Mouse (Mus musculus): ENCODE data around the gene Phf2. TPM values are rescaled to one million over a fixed set of nuclear protein-coding genes. Genes with fewer than 3 reads are reported as not detected.
A peak's percentile ranks its signal among the peaks of the same experiment; 100 is the strongest.

The Phf2 gene
- 4.9 and 5.7 TPM in 2 replicates for polyA plus RNA-seq (2016; fragmentation: Nextera tagmentation; extraction: Ambion mirVana)

DNA sequence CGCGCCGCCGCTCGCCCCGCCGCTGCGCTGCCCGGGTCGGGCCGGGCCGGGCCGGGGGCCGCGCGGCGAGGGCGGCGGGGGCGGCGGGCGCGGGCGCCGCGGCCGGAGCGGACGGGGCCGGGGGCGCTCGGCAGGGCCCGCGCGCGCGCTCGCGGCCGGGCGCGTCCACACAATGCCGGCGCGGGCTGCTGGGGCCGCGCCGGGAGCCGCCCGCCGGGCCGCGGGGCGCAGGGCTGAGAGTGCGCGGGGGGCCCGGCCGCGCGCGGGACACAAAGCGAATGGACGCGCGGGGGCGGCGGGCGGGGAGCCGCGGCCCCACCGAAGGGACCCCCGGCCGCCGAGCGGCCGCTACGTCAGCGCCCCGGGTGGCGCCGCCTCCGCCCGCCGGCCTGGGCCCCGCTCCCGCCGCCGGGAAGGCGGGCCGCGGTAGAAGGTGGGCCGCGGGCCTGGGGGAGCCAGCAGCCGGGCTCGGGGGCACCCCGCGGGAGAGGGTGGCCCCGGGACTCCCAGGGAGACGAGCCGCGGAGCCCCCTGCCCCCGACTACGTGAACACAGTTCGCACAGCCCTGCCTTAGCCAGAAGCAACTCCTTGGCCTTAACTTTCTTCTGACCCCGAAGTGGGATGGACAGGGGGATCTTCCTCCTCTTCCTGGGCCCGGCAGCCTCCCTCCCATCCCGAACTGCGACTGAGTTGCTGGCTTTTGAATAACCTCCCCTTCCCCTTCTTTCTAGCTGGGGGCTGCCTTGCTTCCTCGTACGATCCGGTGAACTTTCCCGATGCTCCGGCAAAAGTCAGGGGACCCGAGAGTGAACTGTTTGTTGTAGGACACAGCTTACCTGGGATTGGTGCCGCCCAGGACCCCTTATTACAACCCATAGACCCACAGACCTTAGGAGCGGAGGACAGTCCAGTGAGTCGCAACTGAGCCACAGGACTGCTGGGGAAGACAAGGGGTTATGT is at the start of gene Phf2:
Gene Phf2, minus strand, starts transcription at position 349 of the 961 bp plus-strand sequence.
- Histone ChIP-seq H3K4me1 (replicated peaks) (peaks cover 59% of the 10 kb centered on the region), H3K9me3 (replicated peaks) (no peaks in the 10 kb centered on the region), H3K27me3 (replicated peaks) (no peaks in the 10 kb centered on the region), H3K4me3 (peak within 1 kb of the TSS; percentile 100), H3K9ac (peak within 1 kb of the TSS; percentile 100), H3K36me3 (no peaks in the 10 kb centered on the region), H3K27ac (ENCODE audit: poor library complexity, severe bottlenecking) (peak within 1 kb of the TSS; percentile 87), H3K4me2 (peak within 1 kb of the TSS; percentile 84)
- ATAC-seq (ENCODE audit: insufficient number of reproducible peaks, low FRiP score) = peak; percentile 54
- WGBS = 19% methylated on average over 94 of the region's 117 CpGs

- Histone ChIP-seq H3K4me1 (replicated peaks) (peaks cover 37% of the 10 kb centered on the region), H3K27me3 (replicated peaks) (no peaks in the 10 kb centered on the region), H3K36me3 (peaks cover 65% of the 10 kb centered on the region), H3K27ac (ENCODE audit: poor library complexity, severe bottlenecking) (no peak overlapping the region), H3K9me3 (replicated peaks) (no peaks in the 10 kb centered on the region), H3K4me3 (no peak overlapping the region), H3K9ac (no peak overlapping the region), H3K4me2 (no peak overlapping the region)
- WGBS = 75% methylated on average over 7 of the region's 7 CpGs
- no peak for ATAC-seq (ENCODE audit: insufficient number of reproducible peaks, low FRiP score)
These were observed 49.0 kb upstream of the Phf2 start for GRCm38 (mm10) chr13:48919756-48920415.

GRCm38 (mm10) chr13:48917113-48917599 is 46.2 kb upstream of the Phf2 start:
- Histone ChIP-seq H3K36me3 (peaks cover 74% of the 10 kb centered on the region), H3K9ac (no peak overlapping the region), H3K9me3 (replicated peaks) (no peaks in the 10 kb centered on the region), H3K4me1 (replicated peaks) (peaks cover 26% of the 10 kb centered on the region), H3K27me3 (replicated peaks) (no peaks in the 10 kb centered on the region), H3K27ac (ENCODE audit: poor library complexity, severe bottlenecking) (no peak overlapping the region), H3K4me3 (no peak overlapping the region), H3K4me2 (no peak overlapping the region)
- 95% methylated on average over 3 of the region's 3 CpGs for WGBS
- ATAC-seq (ENCODE audit: insufficient number of reproducible peaks, low FRiP score) = no peak

GRCm38 (mm10) chr13:48913680-48914079 is 42.8 kb upstream of the Phf2 start:
- WGBS = 91% methylated on average over 1 of the region's 1 CpGs
- ATAC-seq (ENCODE audit: insufficient number of reproducible peaks, low FRiP score) = no peak
- Histone ChIP-seq H3K4me1 (replicated peaks) (peaks cover 20% of the 10 kb centered on the region), H3K9me3 (replicated peaks) (no peaks in the 10 kb centered on the region), H3K4me3 (no peak overlapping the region), H3K36me3 (peaks cover 70% of the 10 kb centered on the region), H3K27me3 (replicated peaks) (no peaks in the 10 kb centered on the region), H3K9ac (no peak overlapping the region), H3K27ac (ENCODE audit: poor library complexity, severe bottlenecking) (no peak overlapping the region), H3K4me2 (no peak overlapping the region)

DNA sequence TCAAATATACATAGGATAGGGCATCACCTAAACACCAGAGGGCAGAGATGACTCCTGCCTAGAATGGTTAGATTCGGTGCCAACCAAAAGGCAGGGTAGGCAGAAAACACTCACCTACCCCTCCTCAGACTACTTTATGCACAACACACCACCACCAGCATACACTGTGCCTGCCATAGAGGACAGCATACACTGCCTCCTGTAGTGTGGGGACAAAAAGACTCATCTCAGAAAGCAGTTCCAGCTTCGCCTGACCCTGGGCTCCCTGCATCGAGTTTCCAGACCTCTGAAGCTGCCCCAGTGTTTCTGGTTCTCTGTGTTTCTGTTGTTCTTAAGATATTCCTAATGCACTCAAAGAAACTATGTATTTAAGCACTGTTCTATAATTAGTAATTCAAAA is 42.2 kb upstream of the Phf2 start:
- 84% methylated on average over 3 of the region's 3 CpGs for WGBS
- no peak for ATAC-seq (ENCODE audit: insufficient number of reproducible peaks, low FRiP score)
- H3K4me3 ChIP-seq = no peak overlapping the region
- H3K27me3 ChIP-seq (replicated peaks) = no peaks in the 10 kb centered on the region
- H3K4me2 ChIP-seq = no peak overlapping the region
- H3K9ac ChIP-seq = no peak overlapping the region
- peaks cover 20% of the 10 kb centered on the region for H3K4me1 ChIP-seq (replicated peaks)
- H3K36me3 ChIP-seq = peaks cover 75% of the 10 kb centered on the region
- H3K9me3 ChIP-seq (replicated peaks) = no peaks in the 10 kb centered on the region
- H3K27ac ChIP-seq (ENCODE audit: poor library complexity, severe bottlenecking) = no peak overlapping the region

DNA sequence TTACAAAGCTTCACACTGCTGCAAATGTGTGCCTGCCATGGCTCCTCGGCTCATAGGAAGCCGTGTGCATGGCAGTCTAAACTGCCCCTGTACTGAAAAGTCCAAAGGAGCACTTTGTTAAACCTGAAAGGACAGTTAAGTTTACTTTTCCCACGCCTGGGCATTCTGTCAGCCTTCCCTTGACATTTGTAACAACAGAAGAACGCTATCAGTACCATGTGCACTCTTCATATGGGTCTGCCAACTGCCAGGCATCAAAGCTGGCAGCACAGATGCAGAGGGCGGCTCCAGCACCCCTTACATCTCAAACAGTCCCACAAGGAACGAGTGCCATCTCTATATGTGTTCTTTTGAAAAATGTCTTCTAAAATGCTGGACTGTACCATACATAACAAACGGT is 40.5 kb upstream of the Phf2 start:
- H3K27me3 ChIP-seq (replicated peaks) = no peaks in the 10 kb centered on the region
- WGBS = 90% methylated on average over 7 of the region's 7 CpGs

GRCm38 (mm10) chr13:48905458-48905857 is 34.5 kb upstream of the Phf2 start:
- H3K27me3 ChIP-seq (replicated peaks) = no peaks in the 10 kb centered on the region
- H3K27ac ChIP-seq (ENCODE audit: poor library complexity, severe bottlenecking) = no peak overlapping the region
- no peaks in the 10 kb centered on the region for H3K9me3 ChIP-seq (replicated peaks)
- WGBS = 92% methylated on average over 2 of the region's 2 CpGs
- no peak overlapping the region for H3K4me2 ChIP-seq
- H3K36me3 ChIP-seq = peaks cover 83% of the 10 kb centered on the region
- H3K4me1 ChIP-seq (replicated peaks) = no peaks in the 10 kb centered on the region
- H3K9ac ChIP-seq = no peak overlapping the region
- no peak overlapping the region for H3K4me3 ChIP-seq
- ATAC-seq (ENCODE audit: insufficient number of reproducible peaks, low FRiP score) = no peak

More for the DNA sequence above, 40.5 kb upstream of the Phf2 start:
- no peak overlapping the region for H3K4me2 ChIP-seq
- H3K4me3 ChIP-seq = no peak overlapping the region
- ATAC-seq (ENCODE audit: insufficient number of reproducible peaks, low FRiP score) = no peak
- H3K27ac ChIP-seq (ENCODE audit: poor library complexity, severe bottlenecking) = no peak overlapping the region
- H3K36me3 ChIP-seq = peaks cover 75% of the 10 kb centered on the region
- H3K9ac ChIP-seq = no peak overlapping the region
- peaks cover 9% of the 10 kb centered on the region for H3K4me1 ChIP-seq (replicated peaks)
- no peaks in the 10 kb centered on the region for H3K9me3 ChIP-seq (replicated peaks)

DNA sequence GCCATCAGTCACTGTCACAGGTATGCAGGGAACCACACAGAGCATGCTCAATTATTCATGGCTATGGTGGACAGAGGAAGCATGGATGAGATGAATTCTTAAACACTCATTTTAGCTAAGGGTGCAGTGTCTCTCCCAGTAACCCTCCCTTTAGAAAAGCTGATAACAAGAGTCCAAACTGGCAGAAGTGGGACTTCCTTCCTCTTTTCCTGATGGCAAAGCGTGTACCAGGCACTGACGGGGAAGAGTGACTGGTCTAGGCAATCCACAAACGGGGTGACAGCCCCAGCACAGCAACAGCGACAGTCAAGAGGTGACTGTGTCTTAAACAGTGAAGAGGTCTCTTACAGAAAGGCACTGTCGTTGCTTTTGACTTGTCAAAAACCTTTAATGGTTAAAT is 24.5 kb upstream of the Phf2 start:
- Histone ChIP-seq H3K9me3 (replicated peaks) (no peaks in the 10 kb centered on the region), H3K27me3 (replicated peaks) (no peaks in the 10 kb centered on the region), H3K27ac (ENCODE audit: poor library complexity, severe bottlenecking) (no peak overlapping the region), H3K9ac (no peak overlapping the region), H3K4me2 (no peak overlapping the region), H3K4me1 (replicated peaks) (no peaks in the 10 kb centered on the region), H3K36me3 (peaks cover 77% of the 10 kb centered on the region), H3K4me3 (no peak overlapping the region)
- no peak for ATAC-seq (ENCODE audit: insufficient number of reproducible peaks, low FRiP score)
- 81% methylated on average over 5 of the region's 5 CpGs for WGBS

DNA sequence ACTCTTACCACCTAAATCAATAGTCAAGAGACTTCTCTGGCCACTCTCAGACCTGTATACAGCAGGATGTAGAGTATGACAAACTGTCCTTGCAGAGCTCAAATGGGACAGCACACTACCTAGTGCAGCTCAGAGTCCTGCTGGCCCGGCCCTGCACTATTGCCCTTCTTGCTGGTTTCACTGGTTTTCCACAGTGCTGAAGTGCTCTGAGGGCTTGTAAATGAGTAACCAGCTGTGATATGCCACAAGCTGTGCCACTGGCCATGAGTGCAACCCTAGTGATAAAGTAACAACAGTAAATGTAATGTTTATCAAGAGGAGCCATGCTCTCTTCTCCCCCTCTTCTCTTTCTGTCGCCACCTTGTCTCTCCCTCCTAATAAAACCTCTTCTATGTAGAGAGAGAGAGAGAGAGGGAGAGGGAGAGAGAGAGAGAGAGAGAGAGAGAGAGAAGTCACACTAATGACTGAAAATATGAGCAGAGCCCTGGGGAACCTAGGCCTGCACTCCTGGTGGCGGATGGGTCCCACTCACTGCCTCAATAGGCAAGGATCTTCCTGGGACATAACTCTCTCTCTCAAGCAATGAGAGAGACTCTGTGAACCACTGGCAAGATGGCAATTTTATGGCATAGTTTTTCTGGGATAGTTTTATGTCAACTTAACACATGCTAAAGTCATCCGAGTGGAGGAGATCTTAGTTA is 19.5 kb upstream of the Phf2 start:
- Histone ChIP-seq H3K4me1 (replicated peaks) (no peaks in the 10 kb centered on the region), H3K9ac (no peak overlapping the region), H3K4me2 (no peak overlapping the region), H3K27me3 (replicated peaks) (no peaks in the 10 kb centered on the region), H3K4me3 (no peak overlapping the region), H3K27ac (ENCODE audit: poor library complexity, severe bottlenecking) (no peak overlapping the region), H3K9me3 (replicated peaks) (no peaks in the 10 kb centered on the region), H3K36me3 (peaks cover 81% of the 10 kb centered on the region)
- ATAC-seq (ENCODE audit: insufficient number of reproducible peaks, low FRiP score) = no peak
- WGBS = 84% methylated on average over 4 of the region's 4 CpGs

DNA sequence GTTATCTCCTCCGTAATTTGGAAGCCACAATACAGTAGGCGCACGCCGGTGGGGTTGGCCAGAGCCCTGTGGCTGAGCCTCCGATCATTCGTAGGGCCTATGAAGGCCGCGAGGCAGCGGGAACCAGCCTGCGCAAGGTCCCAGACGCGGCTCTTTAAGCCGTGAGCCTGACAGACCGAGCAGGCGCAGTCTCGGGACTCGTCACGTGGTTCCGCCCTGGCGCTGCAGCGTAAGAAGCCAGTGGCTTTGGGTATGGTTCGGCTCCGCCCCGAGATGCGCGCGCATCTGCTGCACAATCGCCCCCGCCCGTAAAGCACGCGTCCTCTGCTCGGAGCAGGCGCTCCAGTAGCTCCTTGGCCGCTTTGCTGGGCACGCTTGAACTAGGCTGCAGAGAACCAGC is 7.6 kb upstream of the Phf2 start:
- H3K9ac ChIP-seq = peak overlapping the region; percentile 84

DNA sequence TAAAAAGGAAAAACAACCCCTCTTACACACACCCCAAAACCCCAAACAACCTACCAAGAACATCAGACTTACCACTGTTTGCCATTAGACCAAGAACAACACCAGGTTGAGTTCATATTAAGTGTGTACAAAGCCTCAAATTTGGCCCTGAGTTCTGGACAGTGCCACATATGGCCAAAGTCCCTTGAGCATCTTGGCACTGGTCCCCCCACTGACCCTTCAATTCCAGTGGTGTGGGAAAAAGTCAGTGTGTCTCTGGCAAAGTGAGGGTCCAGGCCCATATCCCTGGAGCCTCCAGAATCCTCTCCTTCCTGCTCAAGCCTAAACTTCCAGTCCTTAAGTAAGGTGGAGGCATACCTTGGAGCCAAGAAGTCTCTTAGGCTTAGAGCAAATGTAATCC is 6.9 kb upstream of the Phf2 start:
- H3K4me3 ChIP-seq = peak overlapping the region; percentile 46
- H3K36me3 ChIP-seq = peaks cover 28% of the 10 kb centered on the region
- H3K27me3 ChIP-seq (replicated peaks) = no peaks in the 10 kb centered on the region
- peak overlapping the region; percentile 85; the same call in 1 of the 2 replicates for H3K27ac ChIP-seq (ENCODE audit: poor library complexity, severe bottlenecking)
- no peaks in the 10 kb centered on the region for H3K9me3 ChIP-seq (replicated peaks)
- no peak for ATAC-seq (ENCODE audit: insufficient number of reproducible peaks, low FRiP score)
- peak overlapping the region; percentile 84 for H3K9ac ChIP-seq
- H3K4me2 ChIP-seq = peak overlapping the region; percentile 75
- peaks cover 26% of the 10 kb centered on the region for H3K4me1 ChIP-seq (replicated peaks)

More for the DNA sequence above, 7.6 kb upstream of the Phf2 start:
- Histone ChIP-seq H3K4me1 (replicated peaks) (peaks cover 20% of the 10 kb centered on the region), H3K27ac (ENCODE audit: poor library complexity, severe bottlenecking) (peak overlapping the region; percentile 85), H3K27me3 (replicated peaks) (no peaks in the 10 kb centered on the region), H3K4me2 (peak overlapping the region; percentile 75), H3K4me3 (peak overlapping the region; percentile 46), H3K9me3 (replicated peaks) (no peaks in the 10 kb centered on the region), H3K36me3 (peaks cover 33% of the 10 kb centered on the region)
- ATAC-seq (ENCODE audit: insufficient number of reproducible peaks, low FRiP score) = peak; percentile 99
- WGBS = under 1% methylated on average over 36 of the region's 36 CpGs

Measured in heart, embryonic 12.5 days (tissue).